Mouse (Mus musculus): ENCODE results near the gene Ubald2.
"Not testable (repeated sequence)": the region's sequence is repeated elsewhere in the genome, so short reads cannot be mapped to it uniquely, and the experiment has no call there.

The Ubald2 gene

GRCm38 (mm10) chr11:116433356-116434286 lies at the start of gene Ubald2:
Gene Ubald2 (plus strand): TSS chr11:116434094.
- DNase-seq (ENCODE audit: low spot score in 2 of 2), result peak; percentile 97 to 99

- no peak for DNase-seq (ENCODE audit: low spot score in 2 of 2)
Observed at GRCm38 (mm10) chr11:116384171-116384570, 49.7 kb upstream of the Ubald2 start.

GRCm38 (mm10) chr11:116385999-116386398 lies 47.9 kb upstream of the Ubald2 start:
- peak in 1 of 2 experiments; percentile 32 for DNase-seq (ENCODE audit: low spot score in 2 of 2)

- DNase-seq (ENCODE audit: low spot score in 2 of 2), result no peak
Observed at GRCm38 (mm10) chr11:116387086-116388071, 46.5 kb upstream of the Ubald2 start.

- peak; percentile 10 to 11 for DNase-seq (ENCODE audit: low spot score in 2 of 2)
Observed at GRCm38 (mm10) chr11:116388841-116389480, 44.9 kb upstream of the Ubald2 start.

GRCm38 (mm10) chr11:116394769-116395168 lies 39.1 kb upstream of the Ubald2 start:
- DNase-seq (ENCODE audit: low spot score in 2 of 2), result peak in 1 of 2 experiments; percentile 15

GRCm38 (mm10) chr11:116396276-116396933 lies 37.5 kb upstream of the Ubald2 start:
- DNase-seq (ENCODE audit: low spot score in 2 of 2), result peak in 1 of 2 experiments; percentile 8

GRCm38 (mm10) chr11:116396934-116397330 lies 37.0 kb upstream of the Ubald2 start:
- peak in 1 of 2 experiments; percentile 7 for DNase-seq (ENCODE audit: low spot score in 2 of 2)

GRCm38 (mm10) chr11:116397517-116398347 lies 36.2 kb upstream of the Ubald2 start:
- DNase-seq (ENCODE audit: low spot score in 2 of 2), result peak in 1 of 2 experiments; percentile 4

GRCm38 (mm10) chr11:116398348-116398677 lies 35.6 kb upstream of the Ubald2 start:
- DNase-seq (ENCODE audit: low spot score in 2 of 2), result peak in 1 of 2 experiments; percentile 15

GRCm38 (mm10) chr11:116400560-116400959 lies 33.3 kb upstream of the Ubald2 start:
- DNase-seq (ENCODE audit: low spot score in 2 of 2), result no peak

- no peak for DNase-seq (ENCODE audit: low spot score in 2 of 2)
Observed at GRCm38 (mm10) chr11:116405601-116406000, 28.3 kb upstream of the Ubald2 start.

GRCm38 (mm10) chr11:116406231-116406728 lies 27.6 kb upstream of the Ubald2 start:
- no peak for DNase-seq (ENCODE audit: low spot score in 2 of 2)

- no peak for DNase-seq (ENCODE audit: low spot score in 2 of 2)
Observed at GRCm38 (mm10) chr11:116409008-116409407, 24.9 kb upstream of the Ubald2 start.

- not testable (repeated sequence) for DNase-seq (ENCODE audit: low spot score in 2 of 2)
Observed at GRCm38 (mm10) chr11:116410415-116410814, 23.5 kb upstream of the Ubald2 start.

GRCm38 (mm10) chr11:116411582-116411981 lies 22.3 kb upstream of the Ubald2 start:
- DNase-seq (ENCODE audit: low spot score in 2 of 2), result no peak

- DNase-seq (ENCODE audit: low spot score in 2 of 2), result peak in 1 of 2 experiments; percentile 21
Observed at GRCm38 (mm10) chr11:116412028-116412827, 21.7 kb upstream of the Ubald2 start.

GRCm38 (mm10) chr11:116412904-116413630 lies 20.8 kb upstream of the Ubald2 start, which contains the start of gene Rnf157:
Gene Rnf157 (minus strand): TSS chr11:116413032.
- peak; percentile 83 to 89 for DNase-seq (ENCODE audit: low spot score in 2 of 2)
